Mouse (Mus musculus) testis, adult 2 months (tissue): ENCODE results near the gene Wipf1. TPM values are rescaled to one million over a fixed set of nuclear protein-coding genes. Genes with fewer than 3 reads are reported as not detected.
"Not testable (repeated sequence)": the region's sequence is repeated elsewhere in the genome, so short reads cannot be mapped to it uniquely, and the experiment has no call there.

Experiments used
- H3K27ac ChIP-seq: fragments of 200-500 bp; 2 replicates; pipeline ENCODE4 v1.5.1; 2012; ENCODE audit warnings: low read depth, low read length; ENCODE audit not compliant: control insufficient read depth, insufficient read depth
- H3K27me3 ChIP-seq: fragments of 200-500 bp; 2 replicates; pipeline ENCODE4 v1.6.1; 2012; ENCODE audit warnings: mild to moderate bottlenecking, low read length, moderate library complexity; ENCODE audit not compliant: control insufficient read depth, insufficient read depth
- H3K36me3 ChIP-seq: fragments of 200-500 bp; 2 replicates; pipeline ENCODE4 v1.6.1; 2012; ENCODE audit warnings: mild to moderate bottlenecking, low read length; ENCODE audit not compliant: control insufficient read depth, insufficient read depth
- H3K4me1 ChIP-seq: fragments of 200-500 bp; 2 replicates; pipeline ENCODE4 v1.6.1; 2012; ENCODE audit warnings: low read length; ENCODE audit not compliant: control insufficient read depth, insufficient read depth
- H3K4me3 ChIP-seq: fragments of 200-500 bp; 2 replicates; pipeline ENCODE4 v1.5.1; 2012; ENCODE audit warnings: low read depth, mild to moderate bottlenecking, low read length, moderate library complexity, mixed read lengths; ENCODE audit not compliant: control insufficient read depth
- CTCF ChIP-seq: fragments of 200-500 bp; IDR thresholded peaks from 2 replicates; pipeline ENCODE4 v1.5.1; 2012; ENCODE audit warnings: low read depth, mild to moderate bottlenecking, inconsistent platforms, low read length, moderate library complexity; ENCODE audit not compliant: control insufficient read depth, insufficient read depth, insufficient replicate concordance
- POLR2A ChIP-seq: fragments of 200-500 bp; IDR thresholded peaks from 2 replicates; pipeline ENCODE4 v1.6.1; 2012; ENCODE audit warnings: low read depth, mild to moderate bottlenecking, inconsistent platforms, low read length, moderate library complexity; ENCODE audit not compliant: control insufficient read depth
- polyA plus RNA-seq: library from polyadenylated mRNA; depleted of rRNA; stranded (reverse); fragments of >200 nt; gene quantifications from 2 replicates; pipeline ENCODE4 v1.2.3, GENCODE M21; 2012

Gene Wipf1
- polyA plus RNA-seq, 1 experiment: 0.40 TPM

GRCm38 (mm10) chr2:73557956-73558355 lies 28.4 kb upstream of the Wipf1 start:
- no peaks in the 10 kb centered on the region for H3K27me3 ChIP-seq
- no peaks in the 10 kb centered on the region for H3K36me3 ChIP-seq
- H3K4me1 ChIP-seq: peaks cover 5% of the 10 kb centered on the region
- H3K27ac ChIP-seq: no peak overlapping the region
- no peak overlapping the region for H3K4me3 ChIP-seq
- no peak for TF ChIP-seq POLR2A
- no peak for TF ChIP-seq CTCF

- H3K27ac ChIP-seq, H3K4me3 ChIP-seq, H3K4me1 ChIP-seq, H3K36me3 ChIP-seq, H3K27me3 ChIP-seq: not testable (repeated sequence)
Observed at GRCm38 (mm10) chr2:73557061-73557460, 27.5 kb upstream of the Wipf1 start.

GRCm38 (mm10) chr2:73554389-73554788 lies 24.9 kb upstream of the Wipf1 start:
- H3K36me3 ChIP-seq: no peaks in the 10 kb centered on the region
- H3K4me1 ChIP-seq: no peaks in the 10 kb centered on the region
- H3K4me3 ChIP-seq: no peak overlapping the region
- TF ChIP-seq POLR2A (no peak), CTCF (no peak)
- H3K27me3 ChIP-seq: no peaks in the 10 kb centered on the region
- H3K27ac ChIP-seq: no peak overlapping the region

GRCm38 (mm10) chr2:73552926-73553325 lies 23.4 kb upstream of the Wipf1 start:
- no peaks in the 10 kb centered on the region for H3K36me3 ChIP-seq
- no peak overlapping the region for H3K27ac ChIP-seq

GRCm38 (mm10) chr2:73550725-73551124 lies 21.2 kb upstream of the Wipf1 start:
- TF ChIP-seq POLR2A (no peak), CTCF (no peak)
- Histone ChIP-seq H3K27me3 (no peaks in the 10 kb centered on the region), H3K4me3 (no peak overlapping the region), H3K36me3 (no peaks in the 10 kb centered on the region), H3K27ac (no peak overlapping the region), H3K4me1 (no peaks in the 10 kb centered on the region)

More at GRCm38 (mm10) chr2:73552926-73553325, 23.4 kb upstream of the Wipf1 start:
- Histone ChIP-seq H3K4me1 (no peaks in the 10 kb centered on the region), H3K4me3 (no peak overlapping the region), H3K27me3 (no peaks in the 10 kb centered on the region)
- TF ChIP-seq CTCF (no peak), POLR2A (no peak)

- Histone ChIP-seq H3K27me3 (no peaks in the 10 kb centered on the region), H3K4me1 (no peaks in the 10 kb centered on the region)
- TF ChIP-seq CTCF (no peak), POLR2A (no peak)
Observed at GRCm38 (mm10) chr2:73548542-73548941, 19.0 kb upstream of the Wipf1 start.

GRCm38 (mm10) chr2:73547256-73547655 lies 17.7 kb upstream of the Wipf1 start:
- H3K27me3 ChIP-seq: no peaks in the 10 kb centered on the region
- H3K36me3 ChIP-seq: no peaks in the 10 kb centered on the region
- H3K4me1 ChIP-seq: peaks cover 2% of the 10 kb centered on the region; the same call in 1 of the 2 replicates
- no peak overlapping the region for H3K4me3 ChIP-seq
- H3K27ac ChIP-seq: no peak overlapping the region
- no peak for TF ChIP-seq POLR2A
- no peak for TF ChIP-seq CTCF

More at GRCm38 (mm10) chr2:73548542-73548941, 19.0 kb upstream of the Wipf1 start:
- Histone ChIP-seq H3K27ac (no peak overlapping the region), H3K36me3 (no peaks in the 10 kb centered on the region), H3K4me3 (no peak overlapping the region)

GRCm38 (mm10) chr2:73545556-73545955 lies 16.0 kb upstream of the Wipf1 start:
- H3K4me1 ChIP-seq: peaks cover 4% of the 10 kb centered on the region
- no peak overlapping the region for H3K27ac ChIP-seq
- peaks cover 2% of the 10 kb centered on the region; the same call in 1 of the 2 replicates for H3K27me3 ChIP-seq
- no peak overlapping the region for H3K4me3 ChIP-seq
- H3K36me3 ChIP-seq: no peaks in the 10 kb centered on the region
- TF ChIP-seq CTCF: no peak
- no peak for TF ChIP-seq POLR2A
